Mouse (Mus musculus) embryonic facial prominence, embryonic 10.5 days (tissue): ENCODE measurements around the gene 1700003F12Rik. TPM values are rescaled to one million over a fixed set of nuclear protein-coding genes. Genes with fewer than 3 reads are reported as not detected.

Experiments used
- DNase-seq: peaks from one replicate; pipeline ENCODE4 v3.0.0-alpha.2; 2017; ENCODE audit warnings: low spot score
- H3K27ac ChIP-seq: fragments of 300-500 bp; sonication (generic); replicated peaks from 2 replicates; pipeline ENCODE4 v1.5.1; 2016; ENCODE audit warnings: mild to moderate bottlenecking
- H3K27me3 ChIP-seq: fragments of 300-500 bp; sonication (generic); replicated peaks from 2 replicates; pipeline ENCODE4 v1.6.1; 2016; ENCODE audit warnings: low read depth, mild to moderate bottlenecking; ENCODE audit not compliant: poor library complexity, severe bottlenecking
- H3K36me3 ChIP-seq: fragments of 300-500 bp; sonication (generic); replicated peaks from 2 replicates; pipeline ENCODE4 v1.6.1; 2016; ENCODE audit warnings: mild to moderate bottlenecking, moderate library complexity
- H3K4me1 ChIP-seq: fragments of 300-500 bp; sonication (generic); 2 replicates; pipeline ENCODE4 v1.6.1; 2016
- H3K4me3 ChIP-seq: fragments of 300-500 bp; sonication (generic); 2 replicates; pipeline ENCODE4 v1.5.1; 2016; ENCODE audit warnings: mild to moderate bottlenecking, moderate library complexity
- H3K9me3 ChIP-seq: fragments of 300-500 bp; sonication (generic); 2 replicates; pipeline ENCODE4 v1.6.1; 2016; ENCODE audit warnings: mild to moderate bottlenecking
- WGBS: fragments of 180-500 bp; shearing (Covaris S2); methylation state at CpG from one replicate; pipeline ENCODE4 v1.1.7; 2016; 5-methylcytosine and 5-hydroxymethylcytosine counted together
- polyA plus RNA-seq: library from polyadenylated mRNA; unstranded; fragments of >200 nt; fragmentation: Nextera tagmentation; extraction: Ambion mirVana; gene quantifications from 2 replicates; pipeline ENCODE4 v1.2.1, GENCODE M21; 2016

Gene 1700003F12Rik
- polyA plus RNA-seq, 1 experiment from 2014 or later: 1.3 TPM

- Histone ChIP-seq H3K27me3 (no peaks in the 10 kb centered on the region), H3K27ac (no peak overlapping the region), H3K4me1 (no peaks in the 10 kb centered on the region), H3K9me3 (no peaks in the 10 kb centered on the region), H3K4me3 (no peak overlapping the region), H3K36me3 (peaks cover 94% of the 10 kb centered on the region)
- 91% methylated on average over 3 of the region's 3 CpGs for WGBS
- no peak for DNase-seq
These were observed 20.4 kb upstream of the 1700003F12Rik start for GRCm38 (mm10) chr2:154526531-154526930.

DNA sequence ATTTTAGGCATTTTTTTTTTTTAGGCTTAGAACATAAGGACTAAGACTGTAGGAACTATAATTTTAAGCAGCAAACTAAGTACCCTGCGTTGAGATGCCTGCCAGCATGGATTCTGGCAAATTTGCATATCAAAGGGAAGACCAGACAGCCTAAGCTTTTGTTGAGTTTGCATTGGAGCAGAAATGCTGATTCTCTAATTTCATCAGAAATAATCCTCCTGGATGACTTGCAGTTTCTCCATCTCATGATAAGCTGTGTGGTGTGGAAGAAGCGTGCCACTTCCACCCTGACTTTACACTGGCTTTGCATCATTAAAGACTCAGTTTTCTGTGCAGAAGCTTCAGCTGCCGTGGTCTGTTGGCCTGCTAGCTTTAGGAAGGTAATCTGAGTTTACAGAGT is 14.0 kb upstream of the 1700003F12Rik start:
- Histone ChIP-seq H3K27ac (no peak overlapping the region), H3K36me3 (peaks cover 94% of the 10 kb centered on the region), H3K27me3 (no peaks in the 10 kb centered on the region), H3K4me1 (no peaks in the 10 kb centered on the region), H3K4me3 (no peak overlapping the region), H3K9me3 (no peaks in the 10 kb centered on the region)
- WGBS: 71% methylated on average over 3 of the region's 3 CpGs
- DNase-seq: no peak

GRCm38 (mm10) chr2:154534704-154535270 is 12.1 kb upstream of the 1700003F12Rik start:
- H3K4me1 ChIP-seq: no peaks in the 10 kb centered on the region
- no peaks in the 10 kb centered on the region for H3K9me3 ChIP-seq
- no peak overlapping the region for H3K27ac ChIP-seq
- no peak for DNase-seq
- 95% methylated on average over 12 of the region's 12 CpGs for WGBS
- H3K36me3 ChIP-seq: peaks cover 95% of the 10 kb centered on the region
- H3K4me3 ChIP-seq: no peak overlapping the region
- H3K27me3 ChIP-seq: no peaks in the 10 kb centered on the region

GRCm38 (mm10) chr2:154538310-154538709 is 8.6 kb upstream of the 1700003F12Rik start:
- Histone ChIP-seq H3K4me3 (no peak overlapping the region), H3K36me3 (peaks cover 81% of the 10 kb centered on the region), H3K27ac (no peak overlapping the region), H3K4me1 (no peaks in the 10 kb centered on the region), H3K27me3 (no peaks in the 10 kb centered on the region), H3K9me3 (no peaks in the 10 kb centered on the region)
- 85% methylated on average over 2 of the region's 2 CpGs for WGBS
- DNase-seq: no peak

DNA sequence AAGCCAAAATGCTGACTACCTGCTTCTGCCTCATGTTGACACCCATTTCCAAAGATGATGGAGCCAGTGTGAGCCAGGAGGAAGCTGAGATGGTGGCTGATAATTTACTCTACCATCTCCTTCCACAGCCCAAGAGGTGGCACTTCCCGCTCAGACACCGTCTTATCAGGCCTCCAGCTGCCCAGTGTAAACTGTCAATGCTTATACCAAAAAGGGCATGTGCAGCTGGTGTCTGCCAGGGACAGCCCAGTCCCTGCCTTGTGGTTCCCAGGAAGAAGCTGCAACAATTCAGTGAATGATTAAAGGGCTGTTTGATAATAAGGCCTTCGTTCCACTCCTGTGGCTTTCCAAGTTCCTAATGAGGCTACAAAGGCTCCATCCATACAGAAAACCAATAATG is 8.2 kb upstream of the 1700003F12Rik start:
- WGBS: 80% methylated on average over 3 of the region's 3 CpGs
- no peak overlapping the region for H3K4me3 ChIP-seq
- H3K4me1 ChIP-seq: no peaks in the 10 kb centered on the region
- peaks cover 77% of the 10 kb centered on the region for H3K36me3 ChIP-seq
- no peak for DNase-seq
- H3K27me3 ChIP-seq: no peaks in the 10 kb centered on the region
- no peak overlapping the region for H3K27ac ChIP-seq
- H3K9me3 ChIP-seq: no peaks in the 10 kb centered on the region

DNA sequence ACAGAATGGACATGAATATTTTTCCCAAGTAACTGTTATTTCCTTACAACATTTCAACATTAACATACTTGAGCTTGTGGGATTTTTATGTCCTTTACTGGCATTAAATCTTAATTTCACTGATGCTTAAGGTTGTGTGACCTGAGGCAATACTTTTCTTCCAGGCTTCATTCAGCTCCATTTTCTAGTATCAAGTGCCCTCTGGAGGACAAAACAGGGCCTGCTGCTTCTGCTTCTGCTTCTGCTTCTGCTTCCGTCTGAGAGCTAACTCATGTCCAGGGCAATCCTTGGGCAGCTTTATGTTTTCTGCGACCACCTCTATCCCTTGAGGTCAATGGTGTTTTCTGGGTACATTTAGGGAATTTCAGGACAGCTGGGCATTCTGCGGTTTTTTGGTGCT is 7.2 kb upstream of the 1700003F12Rik start:
- no peak for DNase-seq
- 79% methylated on average over 3 of the region's 3 CpGs for WGBS
- no peak overlapping the region for H3K4me3 ChIP-seq

GRCm38 (mm10) chr2:154541630-154542029 is 5.3 kb upstream of the 1700003F12Rik start:
- 81% methylated on average over 2 of the region's 2 CpGs for WGBS
- H3K27me3 ChIP-seq: no peaks in the 10 kb centered on the region

More for the DNA sequence above, 7.2 kb upstream of the 1700003F12Rik start:
- Histone ChIP-seq H3K27ac (no peak overlapping the region), H3K27me3 (no peaks in the 10 kb centered on the region), H3K36me3 (peaks cover 67% of the 10 kb centered on the region), H3K9me3 (no peaks in the 10 kb centered on the region), H3K4me1 (no peaks in the 10 kb centered on the region)

GRCm38 (mm10) chr2:154543567-154544347 is 3.1 kb upstream of the 1700003F12Rik start:
- H3K9me3 ChIP-seq: no peaks in the 10 kb centered on the region
- H3K36me3 ChIP-seq: peaks cover 27% of the 10 kb centered on the region
- no peak overlapping the region for H3K27ac ChIP-seq
- no peak for DNase-seq
- no peak overlapping the region for H3K4me3 ChIP-seq
- WGBS: 87% methylated on average over 9 of the region's 9 CpGs
- peaks cover 3% of the 10 kb centered on the region for H3K4me1 ChIP-seq
- H3K27me3 ChIP-seq: peaks cover 5% of the 10 kb centered on the region; the same call in 1 of the 2 replicates

More at GRCm38 (mm10) chr2:154541630-154542029, 5.3 kb upstream of the 1700003F12Rik start:
- Histone ChIP-seq H3K36me3 (peaks cover 48% of the 10 kb centered on the region), H3K4me1 (no peaks in the 10 kb centered on the region), H3K27ac (no peak overlapping the region), H3K9me3 (no peaks in the 10 kb centered on the region), H3K4me3 (no peak overlapping the region)
- DNase-seq: no peak

GRCm38 (mm10) chr2:154548688-154549087 is 1.8 kb downstream of the 1700003F12Rik start:
- Histone ChIP-seq H3K27me3 (peaks cover 53% of the 10 kb centered on the region), H3K9me3 (no peaks in the 10 kb centered on the region), H3K4me3 (peak overlapping the region; percentile 64), H3K4me1 (peaks cover 29% of the 10 kb centered on the region), H3K36me3 (no peaks in the 10 kb centered on the region), H3K27ac (no peak overlapping the region)
- DNase-seq: peak; percentile 40
- WGBS: 31% methylated on average over 3 of the region's 3 CpGs

DNA sequence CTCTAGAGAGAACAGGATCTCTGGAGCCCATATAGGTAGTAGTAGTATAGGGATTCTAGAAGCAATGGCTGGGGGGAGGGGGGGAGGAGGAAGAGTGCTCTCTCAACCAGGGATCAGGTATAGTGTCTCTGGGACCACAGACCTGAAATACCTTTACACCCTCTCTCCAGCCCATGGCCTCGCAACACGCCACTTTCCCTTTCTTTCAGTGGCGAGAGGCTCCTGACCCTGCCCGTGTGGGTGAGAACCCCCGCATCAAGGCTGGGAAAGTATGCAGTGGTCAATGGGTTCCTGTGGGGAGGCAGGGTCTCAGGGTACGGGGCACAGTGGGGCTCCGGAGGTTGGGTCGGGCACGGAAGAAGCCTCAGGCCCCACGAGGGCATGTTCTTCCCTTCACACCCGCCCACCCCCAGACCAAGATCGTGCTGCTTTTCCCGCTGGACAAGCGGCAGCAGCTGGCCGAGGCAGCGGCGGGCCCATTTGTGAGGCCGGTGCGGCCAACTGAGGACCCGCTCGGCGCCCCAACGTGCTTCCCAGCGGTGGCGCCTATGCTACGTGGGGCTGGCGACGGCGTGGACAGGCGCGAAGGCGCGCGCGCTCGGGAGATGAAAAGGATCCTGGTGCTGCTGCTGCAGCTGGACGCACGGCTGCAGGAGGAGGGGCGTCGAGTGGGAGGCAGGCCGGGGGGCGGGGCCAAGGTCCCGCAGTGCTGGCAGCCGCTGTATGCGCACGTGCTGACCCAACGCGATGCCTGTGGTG is 2.4 kb downstream of the 1700003F12Rik start:
- Histone ChIP-seq H3K27ac (peak overlapping the region; percentile 83), H3K27me3 (peaks cover 53% of the 10 kb centered on the region), H3K4me3 (peak overlapping the region; percentile 64), H3K36me3 (no peaks in the 10 kb centered on the region), H3K4me1 (peaks cover 29% of the 10 kb centered on the region), H3K9me3 (no peaks in the 10 kb centered on the region)
- 3% methylated on average over 48 of the region's 48 CpGs for WGBS
- DNase-seq: peak; percentile 91

GRCm38 (mm10) chr2:154549886-154550189 is 3.0 kb downstream of the 1700003F12Rik start:
- H3K9me3 ChIP-seq: no peaks in the 10 kb centered on the region
- 15% methylated on average over 20 of the region's 20 CpGs for WGBS
- peaks cover 53% of the 10 kb centered on the region for H3K27me3 ChIP-seq
- H3K4me3 ChIP-seq: peak overlapping the region; percentile 64
- DNase-seq: no peak
- no peaks in the 10 kb centered on the region for H3K36me3 ChIP-seq
- peaks cover 29% of the 10 kb centered on the region for H3K4me1 ChIP-seq
- H3K27ac ChIP-seq: peak overlapping the region; percentile 83; the same call in 1 of the 2 replicates

DNA sequence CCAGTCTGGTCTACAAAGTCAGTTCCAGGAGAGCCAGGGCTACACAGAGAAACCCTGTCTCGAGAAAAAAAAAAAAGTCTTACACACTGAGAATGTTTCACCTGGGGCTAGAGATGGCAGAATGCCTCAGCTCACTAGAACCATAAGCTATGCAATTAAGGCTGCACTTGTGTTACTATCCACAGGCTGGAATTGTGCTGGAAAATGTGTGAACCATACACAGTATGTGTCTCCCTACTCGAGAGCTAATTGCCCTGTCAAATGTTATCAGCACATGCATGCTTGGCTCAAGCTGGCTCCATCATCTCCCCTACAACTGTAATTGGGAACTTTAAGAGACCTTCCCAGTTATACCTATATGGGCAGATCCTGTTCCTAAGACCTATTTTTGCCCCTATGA is 4.1 kb downstream of the 1700003F12Rik start:
- no peak overlapping the region for H3K27ac ChIP-seq
- no peaks in the 10 kb centered on the region for H3K9me3 ChIP-seq
- H3K27me3 ChIP-seq: peaks cover 53% of the 10 kb centered on the region
- 66% methylated on average over 2 of the region's 2 CpGs for WGBS
- DNase-seq: no peak
- peaks cover 29% of the 10 kb centered on the region for H3K4me1 ChIP-seq
- no peaks in the 10 kb centered on the region for H3K36me3 ChIP-seq
- no peak overlapping the region for H3K4me3 ChIP-seq
